Mouse (Mus musculus) neural tube, embryonic 11.5 days (tissue): ENCODE results near the gene 1110059E24Rik. TPM values are rescaled to one million over a fixed set of nuclear protein-coding genes. Genes with fewer than 3 reads are reported as not detected.
A peak's percentile ranks its signal among the peaks of the same experiment; 100 is the strongest.

Experiments
- ATAC-seq: fragments of 200-750 bp; cut with Nextera tagmentation; 2 replicates; pipeline ENCODE4 v1.8.0; 2017; ENCODE audit warnings: moderate number of reproducible peaks, mild to moderate bottlenecking, moderate TSS enrichment, moderate library complexity; ENCODE audit not compliant: insufficient read depth, low FRiP score, low TSS enrichment
- DNase-seq: peaks from one replicate; pipeline ENCODE4 v3.0.0-alpha.2; 2015; ENCODE audit warnings: low spot score
- H3K27ac ChIP-seq: fragments of 300-500 bp; sonication (generic); 2 replicates; pipeline ENCODE4 v1.5.1; 2014; ENCODE audit warnings: low read depth, mild to moderate bottlenecking, low read length
- H3K27me3 ChIP-seq: fragments of 300-500 bp; sonication (generic); 2 replicates; pipeline ENCODE4 v1.6.1; 2014; ENCODE audit warnings: mild to moderate bottlenecking, low read length, mixed read lengths; ENCODE audit not compliant: control insufficient read depth, insufficient read depth
- H3K36me3 ChIP-seq: fragments of 300-500 bp; sonication (generic); 2 replicates; pipeline ENCODE4 v1.6.1; 2014; ENCODE audit warnings: mild to moderate bottlenecking, low read length, moderate library complexity, mixed read lengths; ENCODE audit not compliant: control insufficient read depth, insufficient read depth
- H3K4me1 ChIP-seq: fragments of 300-500 bp; sonication (generic); 2 replicates; pipeline ENCODE4 v1.6.1; 2014; ENCODE audit warnings: low read length, mixed read lengths; ENCODE audit not compliant: control insufficient read depth, insufficient read depth
- H3K4me2 ChIP-seq: fragments of 300-500 bp; sonication (generic); 2 replicates; pipeline ENCODE4 v1.6.1; 2014; ENCODE audit warnings: low read depth, mild to moderate bottlenecking, moderate library complexity
- H3K4me3 ChIP-seq: fragments of 300-500 bp; sonication (generic); 2 replicates; pipeline ENCODE4 v1.5.1; 2014; ENCODE audit warnings: low read depth, low read length
- H3K9ac ChIP-seq: fragments of 300-500 bp; sonication (generic); 2 replicates; pipeline ENCODE4 v1.6.1; 2014; ENCODE audit warnings: mild to moderate bottlenecking, low read length
- H3K9me3 ChIP-seq: fragments of 300-500 bp; sonication (generic); 2 replicates; pipeline ENCODE4 v1.6.1; 2016; ENCODE audit warnings: low read length; ENCODE audit not compliant: control insufficient read depth
- WGBS: fragments of 180-500 bp; shearing (Covaris S2); extraction: QIAGEN DNeasy Blood & Tissue Kit; methylation state at CpG from one replicate; pipeline ENCODE4 v1.1.7; 2014; 5-methylcytosine and 5-hydroxymethylcytosine counted together
- polyA plus RNA-seq: library from polyadenylated mRNA; unstranded; fragments of >200 nt; fragmentation: Nextera tagmentation; extraction: Ambion mirVana; gene quantifications from 2 replicates; pipeline ENCODE4 v1.2.1, GENCODE M21; 2014

1110059E24Rik gene
- polyA plus RNA-seq, 1 experiment from 2014 or later: 68.2 TPM

DNA sequence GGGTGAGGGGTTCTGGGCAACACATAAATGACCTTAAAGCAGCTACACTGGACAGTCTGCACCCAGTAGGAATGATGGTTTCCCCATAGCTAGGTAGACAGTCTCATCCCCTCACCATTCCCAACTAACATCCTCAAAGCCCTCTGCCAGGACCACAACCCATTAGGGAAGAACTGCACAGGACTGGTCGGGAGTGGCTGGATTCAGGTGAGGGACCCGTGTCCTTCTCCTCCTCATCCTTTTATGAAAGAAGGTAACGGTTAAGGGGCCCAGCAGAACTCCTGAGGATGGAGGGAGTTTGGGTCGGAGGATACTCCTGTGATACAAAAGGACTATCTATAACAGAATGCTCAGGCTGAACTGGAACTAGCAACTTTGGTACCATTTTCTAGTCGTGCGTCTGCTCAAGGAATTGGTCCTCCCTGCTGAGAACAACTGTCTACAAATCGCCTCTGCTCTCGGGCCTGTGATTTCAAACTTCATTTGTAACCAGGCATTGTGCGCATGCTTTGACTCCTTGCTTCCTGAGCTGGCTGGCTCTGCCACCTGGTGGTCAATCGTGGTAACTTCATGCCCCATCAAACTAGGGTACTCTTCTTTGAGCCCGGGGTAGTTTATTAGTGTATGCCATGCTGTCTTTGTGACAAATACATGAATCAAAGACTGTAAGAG, 88.9 kb downstream of the 1110059E24Rik start:
- 32% methylated on average over 11 of the region's 11 CpGs for WGBS
- H3K27me3 ChIP-seq: no peaks in the 10 kb centered on the region
- H3K4me2 ChIP-seq: no peak overlapping the region
- peak; percentile 72; the same call in 1 of the 2 replicates for ATAC-seq
- no peaks in the 10 kb centered on the region for H3K9me3 ChIP-seq
- H3K27ac ChIP-seq: no peak overlapping the region
- H3K4me1 ChIP-seq: no peaks in the 10 kb centered on the region
- peak; percentile 83 for DNase-seq
- peak overlapping the region; percentile 1; the same call in 1 of the 2 replicates for H3K9ac ChIP-seq
- no peaks in the 10 kb centered on the region for H3K36me3 ChIP-seq
- no peak overlapping the region for H3K4me3 ChIP-seq

DNA sequence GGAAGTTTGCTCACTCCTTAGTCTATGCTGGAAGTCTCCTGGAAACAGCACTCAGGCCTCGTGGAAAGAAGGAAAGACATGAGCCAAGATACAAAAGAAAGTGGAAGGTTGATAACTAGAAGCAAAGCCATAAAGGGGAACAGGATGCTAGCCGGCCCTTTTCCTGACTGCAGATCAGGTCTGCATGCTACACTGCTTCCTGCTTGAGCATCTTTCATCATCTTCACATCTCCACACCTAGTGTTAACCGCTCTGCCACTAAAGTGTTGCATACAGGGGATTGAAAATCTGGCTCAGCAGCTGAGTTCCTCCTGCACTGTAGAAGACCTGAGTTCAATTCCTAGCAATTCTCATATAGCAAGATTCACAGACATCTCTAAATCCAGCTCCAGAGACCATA, 89.8 kb downstream of the 1110059E24Rik start:
- H3K27me3 ChIP-seq: no peaks in the 10 kb centered on the region
- DNase-seq (no peak), ATAC-seq (no peak)
- H3K4me2 ChIP-seq: no peak overlapping the region
- WGBS: 74% methylated on average over 3 of the region's 3 CpGs
- no peaks in the 10 kb centered on the region for H3K36me3 ChIP-seq
- H3K9ac ChIP-seq: no peak overlapping the region
- H3K27ac ChIP-seq: no peak overlapping the region
- no peak overlapping the region for H3K4me3 ChIP-seq
- H3K9me3 ChIP-seq: no peaks in the 10 kb centered on the region
- H3K4me1 ChIP-seq: no peaks in the 10 kb centered on the region

DNA sequence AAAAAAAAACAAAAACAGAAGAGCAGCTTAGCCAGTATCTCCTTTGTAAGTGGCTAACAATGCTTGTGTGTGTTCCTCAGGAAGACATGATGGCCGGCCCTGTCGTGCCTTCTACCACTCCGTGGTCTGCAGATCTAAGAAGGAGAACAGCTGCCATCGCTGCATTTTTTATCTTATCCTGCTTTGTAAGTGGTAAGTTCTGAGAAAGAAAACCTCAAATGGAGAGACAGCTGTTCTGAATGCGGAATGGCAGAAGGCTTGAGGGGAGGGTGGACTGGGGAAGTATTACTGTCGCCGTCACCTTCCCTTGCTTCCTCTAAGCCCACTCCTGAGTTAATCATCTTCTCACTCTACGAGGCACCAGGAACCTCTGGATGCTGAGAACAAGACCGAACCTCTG, 100.0 kb downstream of the 1110059E24Rik start:
- H3K36me3 ChIP-seq: no peaks in the 10 kb centered on the region
- H3K4me2 ChIP-seq: no peak overlapping the region
- H3K4me1 ChIP-seq: no peaks in the 10 kb centered on the region
- no peak overlapping the region for H3K27ac ChIP-seq
- no peak for DNase-seq
- no peaks in the 10 kb centered on the region for H3K27me3 ChIP-seq
- WGBS: 81% methylated on average over 9 of the region's 9 CpGs
- H3K9ac ChIP-seq: no peak overlapping the region
- no peaks in the 10 kb centered on the region for H3K9me3 ChIP-seq
- H3K4me3 ChIP-seq: no peak overlapping the region
- ATAC-seq: no peak

DNA sequence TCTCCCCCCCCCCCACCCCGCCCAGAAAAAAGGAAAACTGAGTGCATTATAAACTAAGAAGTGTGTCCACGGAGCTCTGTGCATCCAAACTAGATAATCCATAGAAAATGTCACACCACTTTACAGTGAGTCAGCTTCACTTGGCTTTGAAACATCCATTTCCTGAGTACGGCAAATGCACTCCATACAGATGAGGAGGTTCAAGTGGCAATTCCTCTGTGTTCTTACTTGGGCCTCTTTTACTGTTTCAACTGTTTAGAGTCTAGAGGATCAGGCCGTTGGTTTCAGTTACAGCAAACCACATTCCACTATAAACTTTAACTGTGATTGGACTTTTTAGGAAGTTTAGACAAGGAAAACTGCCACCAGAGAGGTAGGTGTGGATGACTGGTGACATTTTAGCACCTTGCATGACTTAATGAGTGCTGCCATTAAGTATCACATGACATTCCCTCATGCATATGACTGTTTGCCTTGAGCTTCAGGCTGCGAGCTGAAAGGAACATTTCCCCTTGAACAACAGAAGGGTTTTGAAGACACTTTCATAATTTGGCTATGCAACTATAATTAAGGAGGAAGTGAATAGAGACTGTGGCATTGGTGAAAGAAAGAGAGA, 100.7 kb downstream of the 1110059E24Rik start:
- Histone ChIP-seq H3K36me3 (no peaks in the 10 kb centered on the region), H3K27ac (no peak overlapping the region), H3K27me3 (no peaks in the 10 kb centered on the region), H3K9me3 (no peaks in the 10 kb centered on the region), H3K4me3 (no peak overlapping the region), H3K4me2 (no peak overlapping the region), H3K4me1 (no peaks in the 10 kb centered on the region), H3K9ac (no peak overlapping the region)
- ATAC-seq: no peak
- WGBS: 86% methylated on average over 5 of the region's 5 CpGs
- DNase-seq: no peak

DNA sequence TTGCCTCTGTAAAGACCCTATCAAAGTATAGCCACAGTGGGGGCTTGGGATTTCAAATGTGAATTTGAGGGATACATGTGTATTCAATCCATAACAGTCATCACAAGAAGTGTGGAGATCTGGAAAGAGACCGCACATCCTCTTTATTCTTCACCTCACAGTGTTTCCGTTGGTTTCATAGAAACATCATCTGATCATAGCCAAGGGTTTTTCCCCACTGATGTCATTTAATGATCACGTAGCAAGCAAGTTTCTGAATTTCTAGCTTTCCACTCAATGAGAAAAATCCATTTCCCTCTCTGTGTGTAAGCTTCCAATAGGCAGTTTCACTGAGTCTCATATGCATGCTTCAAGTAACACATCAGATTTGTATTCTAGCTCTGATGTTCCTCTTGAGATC, 103.1 kb downstream of the 1110059E24Rik start:
- Histone ChIP-seq H3K9me3 (no peaks in the 10 kb centered on the region), H3K27me3 (no peaks in the 10 kb centered on the region), H3K4me3 (no peak overlapping the region), H3K4me2 (no peak overlapping the region), H3K27ac (no peak overlapping the region), H3K4me1 (no peaks in the 10 kb centered on the region), H3K36me3 (no peaks in the 10 kb centered on the region), H3K9ac (no peak overlapping the region)
- DNase-seq: no peak
- WGBS: 96% methylated on average over 3 of the region's 3 CpGs
- no peak for ATAC-seq

DNA sequence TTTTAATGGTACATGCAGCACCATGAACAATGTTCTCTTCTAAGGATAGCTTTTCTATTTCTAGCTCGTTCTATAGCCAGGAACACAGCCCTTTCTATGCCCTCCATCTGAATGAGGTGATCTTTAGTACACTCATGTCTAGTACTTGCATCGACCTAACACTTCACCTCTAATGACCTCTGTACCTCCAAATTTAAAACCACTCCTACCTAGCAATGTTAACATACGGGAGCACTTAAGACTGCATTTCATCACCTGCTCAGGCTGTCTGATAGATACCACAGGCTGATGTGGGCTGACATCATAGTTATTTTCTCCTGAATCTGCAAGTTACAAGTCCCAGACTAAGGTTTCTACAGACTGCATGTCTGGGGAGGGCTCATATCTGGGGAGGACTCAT, 103.8 kb downstream of the 1110059E24Rik start:
- no peaks in the 10 kb centered on the region for H3K4me1 ChIP-seq
- H3K9ac ChIP-seq: no peak overlapping the region
- H3K4me2 ChIP-seq: no peak overlapping the region
- no peaks in the 10 kb centered on the region for H3K9me3 ChIP-seq
- DNase-seq (no peak), ATAC-seq (no peak)
- H3K27me3 ChIP-seq: no peaks in the 10 kb centered on the region
- no peaks in the 10 kb centered on the region for H3K36me3 ChIP-seq
- no peak overlapping the region for H3K4me3 ChIP-seq
- no peak overlapping the region for H3K27ac ChIP-seq
- WGBS: 87% methylated on average over 3 of the region's 3 CpGs

DNA sequence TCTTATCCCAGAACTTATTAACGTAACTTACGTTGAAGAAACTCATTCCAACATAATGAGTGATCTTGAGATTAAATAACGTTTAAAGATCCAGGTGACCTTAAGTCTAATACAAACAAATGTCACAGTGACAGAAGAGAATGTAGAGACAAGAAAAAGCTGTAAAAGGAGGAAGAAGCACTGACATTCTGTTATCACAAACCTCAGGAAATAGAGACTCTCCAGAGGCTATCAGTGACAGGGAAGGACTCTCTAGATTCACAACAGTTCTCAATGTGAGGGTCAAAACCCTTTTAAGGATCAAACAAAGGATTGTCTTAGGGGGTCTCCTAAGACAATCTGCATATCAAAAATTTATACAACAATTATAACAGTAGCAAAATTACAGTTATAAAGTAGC, 115.7 kb downstream of the 1110059E24Rik start:
- ATAC-seq: no peak
- Histone ChIP-seq H3K9me3 (no peaks in the 10 kb centered on the region), H3K27me3 (no peaks in the 10 kb centered on the region), H3K4me2 (no peak overlapping the region), H3K9ac (no peak overlapping the region), H3K27ac (no peak overlapping the region), H3K4me3 (no peak overlapping the region), H3K4me1 (no peaks in the 10 kb centered on the region), H3K36me3 (no peaks in the 10 kb centered on the region)
- DNase-seq: no peak
- WGBS: 87% methylated on average over 3 of the region's 3 CpGs
